Mouse (Mus musculus): Measurements from ENCODE around the gene Atp6v0c.

DNA sequence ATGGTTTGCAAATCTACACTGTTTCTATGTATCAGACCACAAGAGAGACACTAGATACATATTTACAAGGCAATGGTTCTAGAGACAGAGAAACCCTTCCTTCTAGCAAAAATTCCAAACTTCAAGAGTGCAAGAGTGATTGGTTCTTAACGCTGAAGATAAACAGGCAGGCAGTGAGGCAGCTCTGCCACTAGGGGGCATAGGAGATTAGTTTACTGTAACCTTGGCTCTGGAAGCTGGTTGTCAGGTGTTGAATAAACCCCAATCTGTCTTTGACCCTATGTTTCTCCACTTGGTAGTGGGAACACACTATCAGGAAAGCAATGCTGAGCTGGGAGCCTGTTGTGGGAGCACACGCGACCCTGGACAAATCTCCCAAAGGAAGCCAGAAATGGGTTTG is 3.9 kb upstream of the Atp6v0c start:
- TF ChIP-seq POLR2A (IDR thresholded peaks at IDR 0.05; ENCODE audit: borderline replicate concordance, insufficient read depth, low read length) (no peak), CTCF (IDR thresholded peaks at IDR 0.05; ENCODE audit: borderline replicate concordance, insufficient read depth, low read depth, low read length) (peak; percentile 85)

Measured in cerebellum, adult 2 months (tissue).